In genomic region chr12:82126796-82127195, GRCm38 (mm10) we compare ENCODE assay signal across 17 mouse cellular contexts.
"Had no signal": no experiment of that assay in that cellular context is flagged by ENCODE, and none has a peak within 500 bp of the region (broad histone marks: within the 10 kb centered on the region; RNA-seq: fewer than 3 reads in every experiment).

No protein-coding gene starts in this region.

- ATAC-seq: liver, embryonic 12.5 days; liver, postnatal 0 days; lung, postnatal 0 days; midbrain, embryonic 13.5 days; midbrain, embryonic 15.5 days; midbrain, embryonic 16.5 days had no signal

- DNase-seq: left cerebral cortex, postnatal 4 days; liver; liver, embryonic 13.5 days; liver, postnatal 0 days; lung, adult 18-20 months; lung, adult 2 months; lung, embryonic 14.5 days; lung, postnatal 10 days; lung, postnatal 14 days; lung, postnatal 36 days; lung, postnatal 4 days; midbrain, embryonic 14.5 days had no signal
